In the genomic region with DNA sequence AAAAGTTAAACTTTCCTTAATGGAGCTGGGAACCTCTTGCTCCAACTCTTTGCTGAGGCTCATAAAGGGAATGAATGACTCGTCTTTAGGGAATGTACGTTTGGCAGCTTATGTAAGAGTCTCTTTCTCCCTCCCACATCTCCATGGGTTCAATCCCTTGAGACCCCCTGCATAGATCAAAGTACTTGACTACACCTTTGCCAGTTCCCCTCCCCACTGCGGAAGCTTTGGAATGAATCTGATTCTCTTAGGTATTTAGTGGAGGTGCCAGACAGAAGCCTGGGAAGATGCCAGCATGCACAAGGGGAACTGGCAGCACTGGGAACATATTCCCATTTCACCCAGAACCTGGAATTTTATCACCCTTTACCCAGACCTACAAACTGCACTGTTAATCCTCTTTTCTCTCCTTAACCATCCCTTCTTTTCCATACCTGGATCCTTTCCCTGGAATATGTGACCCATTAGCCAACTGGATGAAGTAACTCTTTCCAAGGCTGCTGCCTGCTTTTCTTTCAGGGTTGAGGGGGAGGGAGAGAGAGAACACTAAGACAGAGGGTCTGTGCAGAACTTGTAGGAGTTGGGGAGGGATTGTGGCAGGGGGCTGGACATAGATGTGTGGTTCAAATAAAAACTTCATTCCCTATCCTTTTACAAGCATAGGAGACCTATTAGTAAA, we compare ENCODE assay signal across 11 mouse cellular contexts. TPM values are rescaled to one million over a fixed set of nuclear protein-coding genes. Genes with fewer than 3 reads are reported as not detected.
DNase-seq lines count a peak whose midpoint lies in the region; ATAC-seq and TF ChIP-seq lines count a peak whose summit lies in the region.
"Had no signal": no experiment of that assay in that cellular context is flagged by ENCODE, and none has a peak within 500 bp of the region (broad histone marks: within the 10 kb centered on the region; RNA-seq: fewer than 3 reads in every experiment).

No protein-coding gene starts in this region.

- no peak for TF ChIP-seq CTCF in lung, embryonic 14.5 days (IDR thresholded peaks at IDR 0.05; ENCODE audit: low read depth)

- no peak overlapping the region for H3K9ac ChIP-seq in embryonic facial prominence, embryonic 14.5 days (ENCODE audit: low read depth, low read length)
- H3K9ac ChIP-seq in lung, embryonic 14.5 days: no peak overlapping the region
- H3K9ac ChIP-seq: midbrain, embryonic 15.5 days had no signal

- H3K4me2 ChIP-seq in embryonic facial prominence, embryonic 14.5 days (ENCODE audit: low read depth, low read length): no peak overlapping the region
- H3K4me2 ChIP-seq in lung, embryonic 14.5 days: no peak overlapping the region
- H3K4me2 ChIP-seq: midbrain, embryonic 15.5 days had no signal

- H3K27me3 ChIP-seq in embryonic facial prominence, embryonic 14.5 days (replicated peaks; ENCODE audit: control insufficient read depth, insufficient read depth, low read length): no peaks in the 10 kb centered on the region
- H3K27me3 ChIP-seq in embryonic facial prominence, embryonic 10.5 days (replicated peaks; ENCODE audit: low read depth, poor library complexity, severe bottlenecking): no peaks in the 10 kb centered on the region
- H3K27me3 ChIP-seq in lung, embryonic 14.5 days (ENCODE audit: insufficient read depth, low read length): no peaks in the 10 kb centered on the region
- H3K27me3 ChIP-seq: midbrain, embryonic 15.5 days had no signal

- ATAC-seq in embryonic facial prominence, embryonic 14.5 days (ENCODE audit: low read depth): 0 out of 2 replicates have a peak, but pooled peaks have one; percentile 30
- peak; percentile 54; the same call in 1 of the 2 replicates for ATAC-seq in lung, embryonic 14.5 days (ENCODE audit: insufficient read depth)
- ATAC-seq: midbrain, embryonic 15.5 days had no signal

- 32% methylated on average over 3 of the region's 3 CpGs for WGBS in embryonic facial prominence, embryonic 14.5 days
- 68% methylated on average over 3 of the region's 3 CpGs for WGBS in embryonic facial prominence, embryonic 10.5 days
- 29% methylated on average over 3 of the region's 3 CpGs for WGBS in lung, embryonic 14.5 days

- peaks cover 11% of the 10 kb centered on the region; the same call in 1 of the 2 replicates for H3K36me3 ChIP-seq in embryonic facial prominence, embryonic 14.5 days (ENCODE audit: control insufficient read depth, insufficient read depth, low read length)
- peaks cover 28% of the 10 kb centered on the region for H3K36me3 ChIP-seq in embryonic facial prominence, embryonic 10.5 days (replicated peaks)
- peaks cover 4% of the 10 kb centered on the region; the same call in 1 of the 2 replicates for H3K36me3 ChIP-seq in lung, embryonic 14.5 days (ENCODE audit: insufficient read depth)
- H3K36me3 ChIP-seq: midbrain, embryonic 15.5 days had no signal

- peaks cover 7% of the 10 kb centered on the region; the same call in 1 of the 2 replicates for H3K4me1 ChIP-seq in embryonic facial prominence, embryonic 14.5 days (ENCODE audit: control insufficient read depth, insufficient read depth, low read length)
- H3K4me1 ChIP-seq in embryonic facial prominence, embryonic 10.5 days: no peaks in the 10 kb centered on the region
- H3K4me1 ChIP-seq in lung, embryonic 14.5 days (ENCODE audit: insufficient read depth): 0 out of 2 replicates have a peak, but pooled peaks cover 3% of the 10 kb centered on the region

- H3K4me3 ChIP-seq in embryonic facial prominence, embryonic 14.5 days (ENCODE audit: low read depth, low read length): no peak overlapping the region
- no peak overlapping the region for H3K4me3 ChIP-seq in embryonic facial prominence, embryonic 10.5 days
- H3K4me3 ChIP-seq in lung, embryonic 14.5 days (ENCODE audit: low read depth, low read length): no peak overlapping the region
- H3K4me3 ChIP-seq: erythroblast, embryonic 14.5 days; midbrain, embryonic 15.5 days had no signal

- H3K9me3 ChIP-seq in embryonic facial prominence, embryonic 14.5 days (ENCODE audit: control insufficient read depth, low read length): no peaks in the 10 kb centered on the region
- no peaks in the 10 kb centered on the region for H3K9me3 ChIP-seq in embryonic facial prominence, embryonic 10.5 days
- no peaks in the 10 kb centered on the region for H3K9me3 ChIP-seq in lung, embryonic 14.5 days (ENCODE audit: low read depth, low read length)
- H3K9me3 ChIP-seq: midbrain, embryonic 15.5 days had no signal

- DNase-seq in embryonic facial prominence, embryonic 14.5 days (ENCODE audit: low spot score): peak; percentile 77
- no peak for DNase-seq in embryonic facial prominence, embryonic 10.5 days (ENCODE audit: low spot score)
- DNase-seq in lung, embryonic 14.5 days: peak; percentile 59
- DNase-seq in lung, adult 18-20 months: no peak
- DNase-seq in cerebellum, adult 9-11 months: peak; percentile 45
- peak; percentile 26 for DNase-seq in lung, postnatal 36 days
- no peak for DNase-seq in spleen, postnatal 36 days (ENCODE audit: low spot score in 2 of 2)
- no peak for DNase-seq in kidney, postnatal 25 days
- DNase-seq: thymus, adult 18-20 months had no signal

- peak overlapping the region; percentile 57; the same call in 1 of the 2 replicates for H3K27ac ChIP-seq in embryonic facial prominence, embryonic 14.5 days (replicated peaks; ENCODE audit: low read depth, low read length)
- H3K27ac ChIP-seq in embryonic facial prominence, embryonic 10.5 days (replicated peaks): no peak overlapping the region
- H3K27ac ChIP-seq in lung, embryonic 14.5 days (ENCODE audit: low read depth): peak overlapping the region; percentile 84
- H3K27ac ChIP-seq: midbrain, embryonic 15.5 days had no signal

RNA-seq across cellular contexts. Expression of gene Ttll5, which starts 35.2 kb away (rescaled TPM):
- 12.4 and 14.8 TPM in 2 replicates for polyA plus RNA-seq in embryonic facial prominence, embryonic 14.5 days (2014; fragmentation: Nextera tagmentation; extraction: Ambion mirVana)
- 17.0 and 19.5 TPM in 2 replicates for polyA plus RNA-seq in embryonic facial prominence, embryonic 10.5 days (2016; fragmentation: Nextera tagmentation; extraction: Ambion mirVana)
- polyA plus RNA-seq in lung, embryonic 14.5 days (2014; fragmentation: Nextera tagmentation; extraction: Ambion mirVana): 17.5 and 21.3 TPM in 2 replicates

RNA-seq across cellular contexts. Expression of gene Erg28, which starts 35.3 kb away (rescaled TPM):
- polyA plus RNA-seq in embryonic facial prominence, embryonic 14.5 days (2014; fragmentation: Nextera tagmentation; extraction: Ambion mirVana): 97.5 and 106 TPM in 2 replicates
- 102 and 106 TPM in 2 replicates for polyA plus RNA-seq in embryonic facial prominence, embryonic 10.5 days (2016; fragmentation: Nextera tagmentation; extraction: Ambion mirVana)
- polyA plus RNA-seq in lung, embryonic 14.5 days (2014; fragmentation: Nextera tagmentation; extraction: Ambion mirVana): 113 and 118 TPM in 2 replicates

Comparison
In these comparisons a context has a peak if more than half of its experiments do, and no peak if none do; other contexts are left out.
1. DNase-seq: peak in embryonic facial prominence, embryonic 14.5 days (single experiment), lung, embryonic 14.5 days (single experiment), cerebellum, adult 9-11 months (single experiment) and lung, postnatal 36 days (single experiment); none in embryonic facial prominence, embryonic 10.5 days (single experiment), lung, adult 18-20 months (0 of 2), spleen, postnatal 36 days (0 of 2) and kidney, postnatal 25 days (0 of 2).